Mouse (Mus musculus): ENCODE data around the gene Nckap5.

- no peak for TF ChIP-seq E2F4 (IDR thresholded peaks at IDR 0.05; ENCODE audit: insufficient read depth)
- TF ChIP-seq MAX (IDR thresholded peaks at IDR 0.05; ENCODE audit: low read depth), result no peak
- TF ChIP-seq TCF12 (IDR thresholded peaks at IDR 0.05; ENCODE audit: insufficient read depth, poor library complexity, severe bottlenecking), result no peak
- no peak for TF ChIP-seq POLR2A (IDR thresholded peaks at IDR 0.05; ENCODE audit: insufficient read length, low read depth)
- no peak for TF ChIP-seq MYOD1 (IDR thresholded peaks at IDR 0.05; ENCODE audit: control insufficient read depth in 1 of 3, insufficient read length in 2 of 3, low read depth in 2 of 3)
- no peak for TF ChIP-seq POLR2AphosphoS2 (IDR thresholded peaks at IDR 0.05; ENCODE audit: insufficient read length, low read depth)
- TF ChIP-seq USF1 (IDR thresholded peaks at IDR 0.05; ENCODE audit: low read depth), result no peak
- TF ChIP-seq TCF3 (IDR thresholded peaks at IDR 0.05; ENCODE audit: insufficient read length, low read depth), result no peak
- TF ChIP-seq REST (IDR thresholded peaks at IDR 0.05; ENCODE audit: insufficient read depth, insufficient read length), result no peak
- no peak for TF ChIP-seq SRF (IDR thresholded peaks at IDR 0.05; ENCODE audit: control insufficient read depth, insufficient read length, low read depth)
- no peak for TF ChIP-seq MYOG (IDR thresholded peaks at IDR 0.05; ENCODE audit: control insufficient read depth in 1 of 3, insufficient read depth in 1 of 3, insufficient read length in 2 of 3, low read depth in 2 of 3)
These were observed 698.3 kb downstream of the Nckap5 start for GRCm38 (mm10) chr1:126132316-126132715.

All from myocyte (in vitro differentiated cells).